Mouse (Mus musculus) T-helper 17 cell (primary cell): ENCODE measurements around the gene Oog3.

Source experiments
- in situ Hi-C, 2 experiments: fragments of 300-600 bp; cut with MboI, MseI; formaldehyde crosslinking; loops; 1 replicate in 1 of 2; 2 replicates in 1 of 2; pipeline ENCODE4 v1.15.1; 2025; ENCODE audit warnings: high pct_unique_total_duplicates in 2 of 2

Gene Oog3

GRCm38 (mm10) chr4:144162563-144162962 is at the start of gene Oog3:
TSS of gene Oog3 (minus strand) at chr4:144162663.
- in situ Hi-C loops: no loop called here

DNA sequence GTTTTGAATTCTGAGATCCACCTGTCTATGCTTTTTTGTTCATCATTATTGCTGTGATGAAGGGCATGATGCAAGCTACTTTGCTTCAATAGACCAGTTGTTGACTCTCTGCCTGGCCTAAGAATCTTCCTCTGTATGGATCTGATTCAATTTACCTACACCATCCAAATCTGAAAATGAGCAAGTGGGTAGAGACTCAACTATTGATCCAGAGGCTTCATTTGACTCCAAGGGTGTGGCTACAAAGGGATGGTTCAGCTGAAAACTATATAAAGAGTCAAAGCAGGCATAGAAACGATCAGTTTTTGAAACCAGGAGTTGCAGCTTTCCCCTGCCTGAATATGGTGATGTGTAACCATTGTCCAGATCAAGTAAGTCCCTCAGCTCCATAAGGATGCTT is 28.0 kb upstream of the Oog3 start, which contains the start of gene Oog2:
TSS of gene Oog2 (plus strand) at position 301 of the 400 bp plus-strand sequence.
- in situ Hi-C loops: no loop called here
